Mouse (Mus musculus): ENCODE measurements around the gene Pip4k2b. TPM values are rescaled to one million over a fixed set of nuclear protein-coding genes. Genes with fewer than 3 reads are reported as not detected.
A peak's percentile ranks its signal among the peaks of the same experiment; 100 is the strongest.

The Pip4k2b gene
- polyA plus RNA-seq, 1 experiment from 2014 or later, result 0.63 TPM

DNA sequence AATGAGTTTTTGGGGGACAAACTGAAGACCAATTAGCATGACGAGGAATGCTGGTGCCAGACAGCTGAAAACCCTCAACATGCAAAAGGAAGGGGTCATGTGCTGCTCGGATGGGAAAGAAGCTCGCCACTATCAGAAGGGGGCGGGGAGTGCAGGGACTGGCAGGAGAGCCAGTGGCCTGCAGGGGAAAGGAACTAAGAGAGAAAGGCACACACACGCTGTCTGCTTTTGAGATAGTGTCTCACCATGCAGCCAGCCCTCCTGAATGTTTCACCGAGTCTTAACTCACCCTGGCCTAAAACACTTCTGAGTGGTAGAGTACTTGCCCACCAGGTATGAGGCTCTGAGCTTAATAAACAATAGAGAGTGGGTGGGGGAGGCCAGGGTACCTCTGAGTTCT lies 14.4 kb upstream of the Pip4k2b start:
- no peaks in the 10 kb centered on the region for H3K4me1 ChIP-seq (replicated peaks; ENCODE audit: control insufficient read depth, insufficient read depth, low read length)
- no peak for TF ChIP-seq CTCF (IDR thresholded peaks at IDR 0.05; ENCODE audit: low read depth)
- no peak overlapping the region for H3K4me2 ChIP-seq (replicated peaks; ENCODE audit: low read depth)
- no peak overlapping the region for H3K9ac ChIP-seq (ENCODE audit: low read depth, low read length)
- no peaks in the 10 kb centered on the region for H3K27me3 ChIP-seq (replicated peaks; ENCODE audit: control insufficient read depth, insufficient read depth, low read length)
- no peak for ATAC-seq
- H3K36me3 ChIP-seq (ENCODE audit: control insufficient read depth, insufficient read depth), result peaks cover 65% of the 10 kb centered on the region
- H3K9me3 ChIP-seq (ENCODE audit: control insufficient read depth), result no peaks in the 10 kb centered on the region
- no peak overlapping the region for H3K27ac ChIP-seq (ENCODE audit: low read depth, low read length)
- 82% methylated on average over 6 of the region's 6 CpGs for WGBS
- H3K4me3 ChIP-seq (ENCODE audit: low read depth, low read length), result no peak overlapping the region

DNA sequence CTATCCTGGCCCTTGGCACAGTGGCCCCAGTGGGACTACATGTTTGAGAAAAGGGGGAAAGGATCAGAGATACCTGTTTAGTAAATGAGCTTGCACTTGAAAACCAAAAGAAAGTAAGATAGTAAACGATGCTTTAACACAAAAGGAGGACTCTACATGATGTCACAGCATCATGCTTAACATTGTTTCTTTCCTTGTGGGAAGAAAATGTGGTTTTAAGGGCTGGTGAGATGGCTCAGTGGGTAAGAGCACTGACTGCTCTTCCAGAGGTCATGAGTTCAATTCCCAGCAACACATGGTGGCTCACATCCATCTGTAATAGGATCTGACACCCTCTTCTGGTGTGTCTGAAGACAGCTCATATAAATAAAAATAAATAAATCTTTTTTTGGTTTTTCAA lies 13.6 kb upstream of the Pip4k2b start:
- Histone ChIP-seq H3K9ac (ENCODE audit: low read depth, low read length) (no peak overlapping the region), H3K9me3 (ENCODE audit: control insufficient read depth) (no peaks in the 10 kb centered on the region), H3K4me2 (replicated peaks; ENCODE audit: low read depth) (no peak overlapping the region), H3K36me3 (ENCODE audit: control insufficient read depth, insufficient read depth) (peaks cover 70% of the 10 kb centered on the region), H3K4me1 (replicated peaks; ENCODE audit: control insufficient read depth, insufficient read depth, low read length) (no peaks in the 10 kb centered on the region), H3K4me3 (ENCODE audit: low read depth, low read length) (no peak overlapping the region), H3K27ac (ENCODE audit: low read depth, low read length) (no peak overlapping the region), H3K27me3 (replicated peaks; ENCODE audit: control insufficient read depth, insufficient read depth, low read length) (no peaks in the 10 kb centered on the region)
- TF ChIP-seq CTCF (IDR thresholded peaks at IDR 0.05; ENCODE audit: low read depth), result no peak
- 95% methylated on average over 1 of the region's 1 CpGs for WGBS
- no peak for ATAC-seq

DNA sequence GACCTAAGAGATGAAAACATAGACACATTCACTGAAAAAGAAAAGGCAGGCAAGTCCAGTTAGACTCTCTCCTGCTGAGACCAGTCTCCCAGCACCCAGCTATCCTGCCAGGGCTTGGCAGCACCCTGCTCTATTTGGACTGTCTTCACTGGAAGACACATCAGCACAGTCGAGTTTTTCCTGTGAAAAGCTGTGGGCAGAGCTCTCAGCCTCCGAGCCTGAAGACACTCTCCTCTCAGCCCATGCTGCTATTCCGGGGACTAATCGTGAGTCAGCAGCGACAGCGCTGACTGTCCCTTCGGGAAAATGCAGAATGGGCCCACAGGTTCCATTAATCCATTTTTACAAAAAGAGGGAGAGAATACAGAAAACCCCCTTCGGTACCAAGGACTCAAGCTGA lies 8.8 kb upstream of the Pip4k2b start:
- peaks cover 79% of the 10 kb centered on the region for H3K36me3 ChIP-seq (ENCODE audit: control insufficient read depth, insufficient read depth)
- TF ChIP-seq CTCF (IDR thresholded peaks at IDR 0.05; ENCODE audit: low read depth), result no peak
- H3K9ac ChIP-seq (ENCODE audit: low read depth, low read length), result no peak overlapping the region
- no peak overlapping the region for H3K27ac ChIP-seq (ENCODE audit: low read depth, low read length)
- no peak overlapping the region for H3K4me3 ChIP-seq (ENCODE audit: low read depth, low read length)
- WGBS, result 94% methylated on average over 8 of the region's 8 CpGs
- no peaks in the 10 kb centered on the region for H3K4me1 ChIP-seq (replicated peaks; ENCODE audit: control insufficient read depth, insufficient read depth, low read length)
- no peaks in the 10 kb centered on the region for H3K9me3 ChIP-seq (ENCODE audit: control insufficient read depth)
- ATAC-seq, result no peak
- no peak overlapping the region for H3K4me2 ChIP-seq (replicated peaks; ENCODE audit: low read depth)
- no peaks in the 10 kb centered on the region for H3K27me3 ChIP-seq (replicated peaks; ENCODE audit: control insufficient read depth, insufficient read depth, low read length)

DNA sequence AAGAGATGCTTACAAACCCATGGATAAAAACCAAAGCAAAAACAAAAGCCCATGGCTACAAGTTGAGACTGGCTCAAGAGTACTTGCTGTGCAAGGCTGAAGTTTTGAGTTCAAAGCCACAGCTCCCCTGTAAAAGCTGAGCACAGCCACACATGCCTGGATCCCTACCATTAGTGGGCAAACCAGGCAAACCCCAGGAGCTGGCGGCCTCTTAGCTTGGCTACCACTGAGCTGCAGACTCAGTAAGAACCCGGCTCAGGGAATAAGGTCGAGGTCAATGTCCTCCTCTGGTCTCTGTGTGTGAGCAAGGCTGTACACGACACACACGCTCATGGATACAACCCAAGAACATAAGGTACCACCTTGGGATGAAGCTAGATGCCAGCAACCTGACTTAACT lies 4.0 kb upstream of the Pip4k2b start:
- no peak overlapping the region for H3K9ac ChIP-seq (ENCODE audit: low read depth, low read length)
- no peak overlapping the region; the same call in 1 of the 2 replicates for H3K27ac ChIP-seq (ENCODE audit: low read depth, low read length)
- no peak overlapping the region for H3K4me3 ChIP-seq (ENCODE audit: low read depth, low read length)
- peaks cover 59% of the 10 kb centered on the region for H3K36me3 ChIP-seq (ENCODE audit: control insufficient read depth, insufficient read depth)
- no peak for TF ChIP-seq CTCF (IDR thresholded peaks at IDR 0.05; ENCODE audit: low read depth)
- 0 out of 2 replicates have a peak, but pooled peaks cover under 1% of the 10 kb centered on the region for H3K4me1 ChIP-seq (replicated peaks; ENCODE audit: control insufficient read depth, insufficient read depth, low read length)
- no peaks in the 10 kb centered on the region for H3K27me3 ChIP-seq (replicated peaks; ENCODE audit: control insufficient read depth, insufficient read depth, low read length)
- H3K4me2 ChIP-seq (replicated peaks; ENCODE audit: low read depth), result no peak overlapping the region
- no peak for ATAC-seq
- no peaks in the 10 kb centered on the region for H3K9me3 ChIP-seq (ENCODE audit: control insufficient read depth)
- WGBS, result 83% methylated on average over 5 of the region's 5 CpGs

GRCm38 (mm10) chr11:97747773-97748172 lies 3.3 kb upstream of the Pip4k2b start:
- no peak for TF ChIP-seq CTCF (IDR thresholded peaks at IDR 0.05; ENCODE audit: low read depth)

DNA sequence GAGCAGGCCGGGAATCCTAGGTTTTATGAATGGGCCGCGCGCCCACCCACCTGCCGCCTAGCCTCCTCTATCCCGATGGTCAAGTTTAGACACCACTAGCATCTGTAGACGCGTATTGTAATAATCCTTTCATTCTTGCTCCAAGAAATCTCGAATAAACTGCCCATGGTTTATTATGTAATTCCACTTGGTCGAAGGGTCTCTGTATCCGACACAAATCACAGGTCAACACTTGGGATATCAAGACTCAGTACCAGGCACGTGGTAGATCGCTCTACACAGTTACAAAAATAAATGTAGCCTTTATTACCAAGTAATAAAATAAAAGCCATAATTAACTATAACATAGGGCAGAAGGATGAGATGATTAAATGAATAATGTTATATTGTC lies 822 bp upstream of the Pip4k2b start:
- TF ChIP-seq CTCF (IDR thresholded peaks at IDR 0.05; ENCODE audit: low read depth), result no peak
- Histone ChIP-seq H3K27ac (ENCODE audit: low read depth, low read length) (no peak overlapping the region), H3K4me2 (replicated peaks; ENCODE audit: low read depth) (peak overlapping the region; percentile 87), H3K9me3 (ENCODE audit: control insufficient read depth) (no peaks in the 10 kb centered on the region), H3K4me1 (replicated peaks; ENCODE audit: control insufficient read depth, insufficient read depth, low read length) (peaks cover 5% of the 10 kb centered on the region; the same call in 1 of the 2 replicates), H3K27me3 (replicated peaks; ENCODE audit: control insufficient read depth, insufficient read depth, low read length) (no peaks in the 10 kb centered on the region), H3K4me3 (ENCODE audit: low read depth, low read length) (peak overlapping the region; percentile 89), H3K9ac (ENCODE audit: low read depth, low read length) (peak overlapping the region; percentile 78; the same call in 1 of the 2 replicates), H3K36me3 (ENCODE audit: control insufficient read depth, insufficient read depth) (peaks cover 33% of the 10 kb centered on the region)
- WGBS, result 9% methylated on average over 13 of the region's 13 CpGs
- ATAC-seq, result no peak

More at GRCm38 (mm10) chr11:97747773-97748172, 3.3 kb upstream of the Pip4k2b start:
- Histone ChIP-seq H3K27ac (ENCODE audit: low read depth, low read length) (no peak overlapping the region), H3K36me3 (ENCODE audit: control insufficient read depth, insufficient read depth) (peaks cover 53% of the 10 kb centered on the region), H3K4me2 (replicated peaks; ENCODE audit: low read depth) (no peak overlapping the region), H3K9ac (ENCODE audit: low read depth, low read length) (no peak overlapping the region), H3K4me1 (replicated peaks; ENCODE audit: control insufficient read depth, insufficient read depth, low read length) (peaks cover 5% of the 10 kb centered on the region; the same call in 1 of the 2 replicates), H3K27me3 (replicated peaks; ENCODE audit: control insufficient read depth, insufficient read depth, low read length) (no peaks in the 10 kb centered on the region), H3K9me3 (ENCODE audit: control insufficient read depth) (no peaks in the 10 kb centered on the region), H3K4me3 (ENCODE audit: low read depth, low read length) (no peak overlapping the region)
- WGBS, result 91% methylated on average over 8 of the region's 8 CpGs
- no peak for ATAC-seq
